Mouse (Mus musculus) layer of hippocampus, adult 2 months (tissue): ENCODE measurements at regions not wholly inside any gene's neighbourhood (a gene's known extent, or its start where the extent isn't known, plus 50 kb on each side); places are given as distances from the start of the nearest gene placed in this dataset.
A peak's percentile ranks its signal among the peaks of the same experiment; 100 is the strongest.

Experiments
- DNase-seq, 2 experiments: peaks; one replicate each; pipeline ENCODE4 v3.0.0; 2022; ENCODE audit warnings: low spot score in 2 of 2
- H3K27ac ChIP-seq: fragments of 200-600 bp; 2 replicates; pipeline ENCODE4 v1.8.1; 2022
- H3K4me3 ChIP-seq: fragments of 200-600 bp; 2 replicates; pipeline ENCODE4 v1.8.1; 2022; ENCODE audit warnings: mild to moderate bottlenecking
- CTCF ChIP-seq: fragments of 200-600 bp; conservative IDR thresholded peaks from 2 replicates; pipeline ENCODE4 v1.8.1; 2022; ENCODE audit warnings: antibody characterized with exemption, mild to moderate bottlenecking, moderate library complexity

- no peak for TF ChIP-seq CTCF
- no peak for DNase-seq
- Histone ChIP-seq H3K4me3 (no peak overlapping the region), H3K27ac (peak overlapping the region; percentile 57; the same call in 1 of the 2 replicates)
Measured at GRCm38 (mm10) chr3:50927318-50927717, 296.9 kb upstream of the Noct start.

GRCm38 (mm10) chr3:50929013-50929412 is 295.2 kb upstream of the Noct start:
- H3K4me3 ChIP-seq = no peak overlapping the region
- TF ChIP-seq CTCF = no peak

GRCm38 (mm10) chr3:50932397-50933089 is 291.7 kb upstream of the Noct start:
- TF ChIP-seq CTCF = no peak
- DNase-seq = no peak
- no peak overlapping the region for H3K4me3 ChIP-seq
- peak overlapping the region; percentile 64 for H3K27ac ChIP-seq

More at GRCm38 (mm10) chr3:50929013-50929412, 295.2 kb upstream of the Noct start:
- no peak for DNase-seq
- H3K27ac ChIP-seq = no peak overlapping the region

GRCm38 (mm10) chr3:50933090-50933443 is 291.2 kb upstream of the Noct start:
- no peak overlapping the region for H3K4me3 ChIP-seq
- TF ChIP-seq CTCF = no peak
- H3K27ac ChIP-seq = no peak overlapping the region
- no peak for DNase-seq

- TF ChIP-seq CTCF = no peak
- no peak overlapping the region for H3K4me3 ChIP-seq
- DNase-seq = peak; percentile 20 to 46
- H3K27ac ChIP-seq = no peak overlapping the region
Measured at GRCm38 (mm10) chr3:50939602-50940001, 284.6 kb upstream of the Noct start.

- no peak overlapping the region for H3K27ac ChIP-seq
- no peak for TF ChIP-seq CTCF
- no peak overlapping the region for H3K4me3 ChIP-seq
- no peak for DNase-seq
Measured at GRCm38 (mm10) chr3:50940656-50941055, 283.6 kb upstream of the Noct start.

GRCm38 (mm10) chr3:50953456-50953855 is 270.8 kb upstream of the Noct start:
- DNase-seq = no peak
- no peak overlapping the region for H3K4me3 ChIP-seq
- no peak for TF ChIP-seq CTCF
- no peak overlapping the region for H3K27ac ChIP-seq

- Histone ChIP-seq H3K27ac (no peak overlapping the region), H3K4me3 (no peak overlapping the region)
- no peak for TF ChIP-seq CTCF
- DNase-seq = no peak
Measured at GRCm38 (mm10) chr3:50970386-50970785, 253.9 kb upstream of the Noct start.

GRCm38 (mm10) chr3:50973081-50973480 is 251.2 kb upstream of the Noct start:
- no peak for TF ChIP-seq CTCF
- Histone ChIP-seq H3K27ac (no peak overlapping the region), H3K4me3 (no peak overlapping the region)
- no peak for DNase-seq

- H3K4me3 ChIP-seq = no peak overlapping the region
- DNase-seq = no peak
- no peak overlapping the region for H3K27ac ChIP-seq
- no peak for TF ChIP-seq CTCF
Measured at GRCm38 (mm10) chr3:50976141-50976780, 248.0 kb upstream of the Noct start.

GRCm38 (mm10) chr3:50976818-50977217 is 247.4 kb upstream of the Noct start:
- no peak overlapping the region for H3K4me3 ChIP-seq
- TF ChIP-seq CTCF = no peak
- DNase-seq = no peak
- H3K27ac ChIP-seq = no peak overlapping the region

- Histone ChIP-seq H3K27ac (no peak overlapping the region), H3K4me3 (no peak overlapping the region)
- TF ChIP-seq CTCF = no peak
- no peak for DNase-seq
Measured at GRCm38 (mm10) chr3:50978636-50979035, 245.6 kb upstream of the Noct start.

GRCm38 (mm10) chr3:50979592-50979991 is 244.7 kb upstream of the Noct start:
- no peak for DNase-seq
- peak; percentile 52 for TF ChIP-seq CTCF
- H3K27ac ChIP-seq = no peak overlapping the region
- H3K4me3 ChIP-seq = no peak overlapping the region

GRCm38 (mm10) chr3:50981751-50982150 is 242.5 kb upstream of the Noct start:
- TF ChIP-seq CTCF = no peak
- no peak for DNase-seq
- no peak overlapping the region for H3K4me3 ChIP-seq
- H3K27ac ChIP-seq = no peak overlapping the region

GRCm38 (mm10) chr3:50982649-50983048 is 241.6 kb upstream of the Noct start:
- no peak overlapping the region for H3K4me3 ChIP-seq

More at GRCm38 (mm10) chr3:50982649-50983048, 241.6 kb upstream of the Noct start:
- TF ChIP-seq CTCF = no peak
- H3K27ac ChIP-seq = no peak overlapping the region
- DNase-seq = no peak
